Comparison of ENCODE assay signal across 8 mouse cellular contexts in genomic region chr9:62435613-62436318, GRCm38 (mm10).
DNase-seq lines count a peak whose midpoint lies in the region; ATAC-seq and TF ChIP-seq lines count a peak whose summit lies in the region.

No protein-coding gene starts in this region.

- no peaks in the 10 kb centered on the region for H3K27me3 ChIP-seq in CH12.LX (replicated peaks)
- no peaks in the 10 kb centered on the region for H3K27me3 ChIP-seq in forebrain, embryonic 11.5 days (ENCODE audit: control insufficient read depth, insufficient read depth, low read length)
- H3K27me3 ChIP-seq in heart, embryonic 16.5 days (ENCODE audit: control insufficient read depth, insufficient read depth, low read length): no peaks in the 10 kb centered on the region
- no peaks in the 10 kb centered on the region for H3K27me3 ChIP-seq in small intestine, adult 2 months (ENCODE audit: control insufficient read depth, insufficient read depth, low read length)
- H3K27me3 ChIP-seq in thymus, adult 2 months (ENCODE audit: control insufficient read depth, insufficient read depth, low read length): no peaks in the 10 kb centered on the region

- H3K4me1 ChIP-seq in CH12.LX (ENCODE audit: control insufficient read depth in 1 of 2, insufficient read depth in 2 of 2): peaks cover 0 to 5% of the 10 kb centered on the region in 2 experiments; a peak in 2 of 4 replicates
- peaks cover 4% of the 10 kb centered on the region; the same call in 1 of the 2 replicates for H3K4me1 ChIP-seq in forebrain, embryonic 11.5 days (replicated peaks; ENCODE audit: control insufficient read depth, insufficient read depth, low read length)
- peaks cover 46% of the 10 kb centered on the region for H3K4me1 ChIP-seq in heart, embryonic 16.5 days (ENCODE audit: control insufficient read depth, insufficient read depth, low read length)
- H3K4me1 ChIP-seq in small intestine, adult 2 months (ENCODE audit: control insufficient read depth, insufficient read depth, insufficient read length, low read length): peaks cover 4% of the 10 kb centered on the region; the same call in 1 of the 2 replicates
- no peaks in the 10 kb centered on the region for H3K4me1 ChIP-seq in thymus, adult 2 months (replicated peaks; ENCODE audit: control insufficient read depth, insufficient read depth, low read length)

- 17% methylated on average over 12 of the region's 12 CpGs for WGBS in forebrain, embryonic 11.5 days
- 3% methylated on average over 12 of the region's 12 CpGs for WGBS in heart, embryonic 16.5 days
- WGBS in small intestine, adult 2 months: 4% methylated on average over 12 of the region's 12 CpGs
- 29% methylated on average over 12 of the region's 12 CpGs for WGBS in thymus, adult 2 months

- no peak overlapping the region for H3K9ac ChIP-seq in CH12.LX (ENCODE audit: insufficient read depth, low read depth)
- H3K9ac ChIP-seq in forebrain, embryonic 11.5 days (ENCODE audit: low read length): no peak overlapping the region
- H3K9ac ChIP-seq in heart, embryonic 16.5 days (ENCODE audit: low read length): peak overlapping the region; percentile 49

- no peaks in the 10 kb centered on the region for H3K9me3 ChIP-seq in CH12.LX (replicated peaks; ENCODE audit: low read length)
- H3K9me3 ChIP-seq in forebrain, embryonic 11.5 days (ENCODE audit: control insufficient read depth, low read length): no peaks in the 10 kb centered on the region
- no peaks in the 10 kb centered on the region for H3K9me3 ChIP-seq in heart, embryonic 16.5 days (replicated peaks; ENCODE audit: control insufficient read depth, low read length)

- TF ChIP-seq RAD21 in CH12.LX (IDR thresholded peaks at IDR 0.05; ENCODE audit: low read depth, low read length): no peak

- no peak for TF ChIP-seq EP300 in CH12.LX (IDR thresholded peaks at IDR 0.05; ENCODE audit: low read length)

- no peak for TF ChIP-seq CTCF in CH12.LX (conservative IDR thresholded peaks at IDR 0.05 in 1 of 2, IDR thresholded peaks at IDR 0.05 in 1 of 2; ENCODE audit: low read depth in 2 of 2, low read length in 2 of 2)
- no peak for TF ChIP-seq CTCF in small intestine, adult 2 months (IDR thresholded peaks at IDR 0.05; ENCODE audit: extremely low read depth, insufficient read length, insufficient replicate concordance, low read depth, low read length)
- no peak for TF ChIP-seq CTCF in thymus, adult 2 months (IDR thresholded peaks at IDR 0.05; ENCODE audit: borderline replicate concordance, control insufficient read depth, extremely low read depth, insufficient read depth, low read length, poor library complexity)

- no peak overlapping the region for H3K27ac ChIP-seq in CH12.LX (ENCODE audit: insufficient read depth, low read depth)
- peak overlapping the region; percentile 34; the same call in 1 of the 2 replicates for H3K27ac ChIP-seq in forebrain, embryonic 11.5 days (ENCODE audit: low read depth, low read length)
- H3K27ac ChIP-seq in heart, embryonic 16.5 days (ENCODE audit: low read length): peak overlapping the region; percentile 95
- H3K27ac ChIP-seq in small intestine, adult 2 months (ENCODE audit: insufficient read depth, low read depth, low read length): peak overlapping the region; percentile 52; the same call in 1 of the 2 replicates
- H3K27ac ChIP-seq in thymus, adult 2 months (ENCODE audit: control insufficient read depth, insufficient read depth, low read length): no peak overlapping the region

- no peak for ATAC-seq in forebrain, embryonic 11.5 days (replicated peaks; ENCODE audit: low FRiP score)
- ATAC-seq in heart, embryonic 16.5 days (replicated peaks; ENCODE audit: extremely low read depth, insufficient read depth, low FRiP score): peak; percentile 89

- in situ Hi-C loops in CH12.LX (cut with MboI; ENCODE audit: low pct_ligation_motif_present, low pct_unique_long_range_greater_than_20kb, low sequenced_read_pairs): no loop called here

- TF ChIP-seq POLR2A in CH12.LX (IDR thresholded peaks at IDR 0.05; ENCODE audit: low read depth, low read length): no peak
- TF ChIP-seq POLR2A in small intestine, adult 2 months (IDR thresholded peaks at IDR 0.05; ENCODE audit: low read depth, low read length): no peak
- TF ChIP-seq POLR2A in thymus, adult 2 months (IDR thresholded peaks at IDR 0.05; ENCODE audit: control insufficient read depth, extremely low read depth, insufficient read depth, low read length, poor library complexity): no peak

- dilution Hi-C loops in CH12.LX (cut with MboI; ENCODE audit: extremely low pct_ligation_motif_present, extremely low pct_unique_long_range_greater_than_20kb, low sequenced_read_pairs): no loop called here

- DNase-seq in CH12.LX (ENCODE audit: extremely low read depth) (no peak), adipocyte (ENCODE audit: low spot score) (peak; percentile 85)
- peak; percentile 76 for DNase-seq in forebrain, embryonic 11.5 days (ENCODE audit: low spot score)
- DNase-seq in kidney, postnatal 10 days: peak; percentile 85
- DNase-seq in lung, postnatal 10 days: peak; percentile 95
- no peak for DNase-seq in thymus, adult 2 months

- no peaks in the 10 kb centered on the region for H3K79me2 ChIP-seq in CH12.LX (replicated peaks; ENCODE audit: control insufficient read depth, extremely low read depth, insufficient read depth, poor library complexity, severe bottlenecking)

- peaks cover 0 to 5% of the 10 kb centered on the region in 2 experiments for H3K36me3 ChIP-seq in CH12.LX (replicated peaks in 1 of 2; ENCODE audit: control insufficient read depth in 1 of 2, insufficient read depth in 1 of 2, low read length in 1 of 2)
- H3K36me3 ChIP-seq in forebrain, embryonic 11.5 days (ENCODE audit: control insufficient read depth, insufficient read depth, low read length): no peaks in the 10 kb centered on the region; the same call in 1 of the 2 replicates
- no peaks in the 10 kb centered on the region for H3K36me3 ChIP-seq in heart, embryonic 16.5 days (ENCODE audit: control insufficient read depth, insufficient read depth)
- no peaks in the 10 kb centered on the region for H3K36me3 ChIP-seq in small intestine, adult 2 months (ENCODE audit: control insufficient read depth, insufficient read depth, low read length)
- no peaks in the 10 kb centered on the region for H3K36me3 ChIP-seq in thymus, adult 2 months (ENCODE audit: control insufficient read depth, insufficient read depth, low read length)

- H3K4me3 ChIP-seq in CH12.LX (replicated peaks in 1 of 3; ENCODE audit: low read depth in 2 of 3, low read length in 2 of 3, poor library complexity in 1 of 3): no peak overlapping the region
- no peak overlapping the region for H3K4me3 ChIP-seq in forebrain, embryonic 11.5 days (ENCODE audit: low read depth, low read length)
- H3K4me3 ChIP-seq in heart, embryonic 16.5 days (ENCODE audit: low read length): no peak overlapping the region
- peak overlapping the region; percentile 39; the same call in 1 of the 2 replicates for H3K4me3 ChIP-seq in small intestine, adult 2 months (ENCODE audit: low read depth, low read length)
- H3K4me3 ChIP-seq in thymus, adult 2 months (ENCODE audit: control insufficient read depth, insufficient read depth, low read length): no peak overlapping the region

- H3K4me2 ChIP-seq in CH12.LX (ENCODE audit: insufficient read depth, low read depth, poor library complexity, severe bottlenecking): no peak overlapping the region
- no peak overlapping the region for H3K4me2 ChIP-seq in forebrain, embryonic 11.5 days (ENCODE audit: low read depth, low read length, severe bottlenecking)
- H3K4me2 ChIP-seq in heart, embryonic 16.5 days (ENCODE audit: low read depth, low read length): peak overlapping the region; percentile 33

TF ChIP-seq in CH12.LX, 34 proteins besides CTCF, POLR2A, EP300 and RAD21:
- no peak for TF ChIP-seq IRF4 (IDR thresholded peaks at IDR 0.05; ENCODE audit: low read depth, low read length)
- TF ChIP-seq ZNF384 (IDR thresholded peaks at IDR 0.05; ENCODE audit: low read depth, low read length): peak; percentile 21; the same call in 1 of the 2 replicates

Comparison
In these comparisons a context has a peak if more than half of its experiments do, and no peak if none do; other contexts are left out.
1. DNase-seq: peak in adipocyte (single experiment), forebrain, embryonic 11.5 days (single experiment), kidney, postnatal 10 days (single experiment) and lung, postnatal 10 days (single experiment); none in CH12.LX (single experiment) and thymus, adult 2 months (single experiment).
2. H3K27ac ChIP-seq: peak in forebrain, embryonic 11.5 days (single experiment), heart, embryonic 16.5 days (single experiment) and small intestine, adult 2 months (single experiment); none in CH12.LX (single experiment) and thymus, adult 2 months (single experiment).